Mouse (Mus musculus): ENCODE measurements around the gene Rab43.
"Not testable (repeated sequence)": the region's sequence is repeated elsewhere in the genome, so short reads cannot be mapped to it uniquely, and the experiment has no call there.

Gene Rab43

GRCm38 (mm10) chr6:87780546-87781301, 31.2 kb downstream of the Rab43 start:
- DNase-seq: no peak

DNA sequence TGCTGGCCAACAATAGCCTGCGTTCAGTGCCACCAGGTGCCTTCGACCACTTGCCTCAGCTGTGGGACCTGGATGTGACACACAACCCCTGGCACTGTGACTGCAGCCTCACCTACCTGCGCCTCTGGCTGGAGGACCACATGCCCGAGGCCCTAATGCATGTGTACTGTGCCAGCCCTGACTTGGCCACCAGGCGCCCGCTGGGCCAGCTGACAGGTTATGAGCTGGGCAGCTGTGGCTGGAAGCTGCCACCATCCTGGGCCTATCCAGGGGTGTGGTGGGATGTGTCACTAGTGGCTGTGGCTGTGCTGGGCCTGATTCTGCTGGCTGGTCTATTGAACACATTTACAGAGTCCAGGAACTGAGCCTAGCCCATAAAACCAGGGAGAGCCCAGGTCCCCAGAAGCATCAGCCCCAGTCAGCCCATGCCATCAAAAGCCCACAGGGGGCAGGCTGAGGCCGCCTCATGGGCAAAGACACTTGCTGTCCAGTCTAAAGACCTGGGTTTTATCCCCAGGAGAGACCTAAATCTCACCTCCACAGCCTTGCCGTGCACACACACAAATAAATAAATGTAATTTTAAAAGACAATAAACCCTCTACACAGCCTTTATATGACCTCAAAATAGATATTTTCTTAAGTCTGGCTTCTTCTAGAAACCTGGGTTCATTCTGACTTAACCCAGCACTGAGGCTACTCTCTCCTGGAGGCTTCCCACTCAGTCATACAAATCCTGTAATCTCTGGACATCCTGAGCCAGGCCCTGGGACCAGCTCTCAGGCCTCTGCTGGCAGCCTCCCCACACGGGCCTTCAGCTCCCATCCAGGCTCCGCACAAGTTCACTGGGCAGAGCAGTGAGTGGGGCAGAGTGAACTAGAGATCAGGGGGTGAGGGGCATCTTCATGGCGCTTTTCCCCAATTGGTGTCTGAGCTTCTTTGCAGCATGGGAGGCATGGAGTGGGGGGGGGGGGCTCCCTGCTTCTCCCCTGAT, 32.5 kb downstream of the Rab43 start:
- peak; percentile 23 for DNase-seq

- DNase-seq: no peak
Observed at GRCm38 (mm10) chr6:87778294-87779173, 33.4 kb downstream of the Rab43 start.

GRCm38 (mm10) chr6:87777842-87778241, 34.1 kb downstream of the Rab43 start, which contains the start of gene Gp9:
Gene Gp9, plus strand, starts transcription at chr6:87778072.
- DNase-seq: no peak

- no peak for DNase-seq
Observed at GRCm38 (mm10) chr6:87776663-87777062, 35.3 kb downstream of the Rab43 start.

DNA sequence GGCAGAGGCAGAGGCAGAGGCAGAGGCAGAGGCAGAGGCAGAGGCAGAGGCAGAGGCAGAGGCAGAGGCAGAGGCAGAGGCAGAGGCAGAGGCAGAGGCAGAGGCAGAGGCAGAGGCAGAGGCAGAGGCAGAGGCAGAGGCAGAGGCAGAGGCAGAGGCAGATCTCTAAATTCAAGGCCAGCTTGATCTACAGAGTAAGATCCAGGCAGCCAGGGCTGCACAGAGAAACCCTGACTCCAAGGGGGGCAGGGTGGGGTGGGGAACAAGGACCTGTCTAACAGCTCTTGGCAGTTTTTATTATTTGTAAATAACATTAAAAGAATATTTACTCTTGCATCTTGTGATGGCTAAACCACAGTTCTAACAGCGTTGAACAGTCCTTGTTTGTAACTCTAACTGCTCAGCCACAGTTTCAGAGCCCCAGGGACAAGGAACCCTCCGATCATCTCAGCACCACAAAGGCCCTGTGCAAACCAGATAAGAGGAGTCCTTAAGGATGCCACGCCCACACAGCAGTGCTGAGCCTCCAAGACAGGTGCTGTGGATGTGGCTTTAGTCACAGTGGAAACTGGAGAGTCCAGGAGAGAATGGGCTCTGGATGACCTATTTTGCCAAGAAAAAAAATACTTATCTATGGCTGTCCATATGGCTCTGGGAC, 36.2 kb downstream of the Rab43 start:
- DNase-seq: no peak

DNA sequence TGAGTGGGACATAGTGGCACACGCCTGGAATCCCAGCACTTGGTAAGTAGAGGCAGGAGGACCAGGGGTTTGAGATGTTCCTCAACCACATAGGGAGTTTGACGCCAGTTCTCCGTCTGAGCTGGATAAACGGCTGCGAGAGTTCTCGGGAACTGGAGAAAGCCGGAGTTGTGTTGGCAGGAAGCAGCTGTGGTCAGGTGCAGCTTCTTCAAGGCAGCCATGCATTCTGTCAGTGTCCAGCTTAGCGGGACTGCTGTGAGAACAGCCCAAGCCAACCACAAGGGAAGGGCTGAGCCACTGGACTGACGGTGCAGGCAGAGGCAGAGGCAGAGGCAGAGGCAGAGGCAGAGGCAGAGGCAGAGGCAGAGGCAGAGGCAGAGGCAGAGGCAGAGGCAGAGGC, 37.1 kb downstream of the Rab43 start:
- no peak for DNase-seq

DNA sequence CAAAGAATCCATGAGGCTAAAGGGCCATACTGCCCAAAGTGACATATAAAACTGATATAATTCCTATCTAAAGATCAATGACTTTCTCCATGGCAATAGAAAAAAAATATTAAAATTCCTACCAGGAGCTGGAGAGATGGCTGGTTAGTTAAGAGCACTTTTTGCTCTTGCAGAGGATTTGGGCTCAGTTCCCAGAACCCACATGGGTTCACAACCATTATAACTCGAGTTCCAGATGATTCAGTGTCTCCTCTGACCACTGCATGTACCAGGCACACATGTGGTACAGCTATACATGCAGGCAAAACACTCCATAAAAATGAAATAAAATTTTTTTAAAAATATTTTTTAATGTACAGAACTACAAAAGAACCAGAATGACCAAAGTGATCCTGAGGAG, 37.5 kb downstream of the Rab43 start:
- no peak for DNase-seq

DNA sequence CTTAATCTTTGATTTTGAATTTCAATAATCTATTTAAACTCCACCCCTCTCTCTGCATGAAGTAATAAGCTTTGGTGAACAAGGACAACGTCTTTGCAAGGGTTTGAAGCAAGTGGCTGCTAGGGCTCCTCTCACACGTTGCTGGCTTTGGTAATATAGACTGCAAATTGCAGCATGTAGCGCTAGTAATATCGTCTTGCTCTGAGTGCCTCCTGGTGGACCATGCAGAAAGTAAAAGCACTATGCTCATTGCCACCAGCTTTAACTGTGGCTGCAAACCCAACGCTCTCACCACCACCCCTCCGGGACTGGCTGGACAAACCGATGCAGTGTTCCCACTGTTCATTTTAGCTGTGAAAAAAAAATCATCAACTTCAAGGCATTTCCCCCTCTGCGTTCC, 41.3 kb downstream of the Rab43 start:
- no peak for DNase-seq

DNA sequence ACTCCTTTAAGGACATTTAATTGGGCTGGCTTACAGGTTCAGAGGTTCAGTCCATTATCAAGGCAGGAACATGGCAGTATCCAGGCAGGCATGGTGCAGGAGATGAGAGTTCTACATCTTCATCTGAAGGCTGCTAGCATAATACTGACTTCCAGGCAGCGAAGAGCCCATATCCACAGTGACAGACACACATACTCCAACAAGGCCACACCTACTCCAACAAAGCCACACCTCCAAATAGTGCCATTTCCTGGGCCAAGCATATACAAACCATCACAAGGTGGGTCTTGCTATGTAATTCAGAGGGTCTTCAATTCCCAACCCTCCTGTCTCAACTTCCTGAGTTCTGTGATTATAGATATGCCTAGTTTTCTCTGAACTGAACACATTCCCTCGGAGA, 47.7 kb downstream of the Rab43 start:
- not testable (repeated sequence) for DNase-seq

DNA sequence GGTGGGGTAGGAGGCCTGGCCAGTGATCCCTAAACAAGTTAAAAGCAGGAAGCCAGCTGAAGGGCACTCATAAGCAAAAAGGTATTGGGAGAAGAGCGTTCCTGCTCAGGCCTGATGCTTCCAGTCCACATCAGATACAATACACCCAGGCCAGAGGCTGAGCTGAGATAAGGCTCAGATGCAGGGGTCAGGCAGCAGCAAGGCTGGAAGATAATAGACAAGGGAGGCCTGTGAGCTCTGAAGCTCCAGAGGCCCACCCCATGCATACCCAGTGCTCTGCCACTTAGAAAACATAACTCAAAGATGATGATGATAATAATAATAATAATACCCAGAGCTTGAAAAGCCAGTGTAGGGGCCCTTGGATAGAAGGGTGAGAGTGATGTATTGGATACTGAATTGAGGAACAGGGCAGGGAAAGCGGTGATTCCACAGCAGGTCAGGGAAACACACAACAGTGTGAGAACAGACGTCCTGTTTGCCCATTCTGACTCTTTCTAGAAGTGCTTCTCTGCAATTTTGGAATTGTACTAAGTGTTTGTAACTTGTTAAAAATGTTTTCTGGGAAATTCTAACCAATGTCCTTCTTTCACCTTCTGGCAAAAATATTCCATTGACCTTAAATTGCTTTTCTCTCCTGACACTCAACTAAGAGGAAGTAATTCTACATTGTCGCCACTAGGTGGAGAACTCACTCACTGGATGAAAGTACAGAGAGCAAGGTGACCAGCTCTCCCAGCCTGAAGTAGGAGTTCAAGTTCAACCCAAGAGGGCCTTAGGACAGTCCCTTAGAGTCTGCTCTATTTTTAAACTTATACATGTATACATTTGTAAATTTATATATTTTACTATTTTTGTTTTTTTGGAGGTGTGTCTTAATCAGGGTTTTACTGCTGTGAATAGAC, 48.3 kb downstream of the Rab43 start:
- DNase-seq: peak; percentile 69

DNA sequence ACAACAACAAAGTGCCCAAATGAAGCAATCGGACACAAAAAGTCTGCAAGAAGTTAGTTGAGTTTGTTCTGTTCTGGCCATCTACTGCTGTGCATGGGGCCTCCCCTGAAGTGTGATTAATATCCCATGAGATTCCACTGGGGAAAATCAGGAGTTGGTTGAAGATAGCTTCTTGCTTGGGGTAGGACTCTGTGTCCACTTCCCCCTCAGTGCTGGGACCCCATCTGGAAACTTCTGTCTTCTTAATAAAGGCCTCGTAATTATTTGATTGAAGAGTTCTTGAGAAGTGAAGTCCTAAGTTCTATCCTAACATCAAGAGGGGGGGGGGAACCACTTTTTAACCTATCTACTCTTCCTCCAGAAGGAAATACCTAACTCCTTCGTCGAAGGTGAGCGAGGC, 49.8 kb downstream of the Rab43 start:
- DNase-seq: no peak

- DNase-seq: no peak
Observed at GRCm38 (mm10) chr6:87759850-87760249, 52.1 kb downstream of the Rab43 start.

DNA sequence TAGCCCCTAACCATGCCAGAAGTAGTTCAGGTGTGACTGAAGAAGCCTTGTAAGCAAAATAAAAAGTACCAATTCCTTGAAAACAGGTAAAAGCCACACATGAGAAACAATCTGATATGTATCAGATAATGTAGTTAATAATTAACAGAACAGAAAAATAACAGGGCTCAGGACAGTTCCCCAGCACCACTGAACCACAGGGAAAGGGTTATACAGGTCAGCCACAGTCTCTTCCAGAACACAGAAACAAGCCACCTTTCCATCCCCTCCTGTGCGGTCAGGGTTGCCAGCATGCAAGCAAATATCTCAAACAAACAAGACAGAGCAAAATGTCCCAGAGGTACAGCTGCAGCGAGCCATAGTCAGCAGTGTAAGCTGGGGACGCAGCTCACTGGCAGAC, 52.6 kb downstream of the Rab43 start:
- no peak for DNase-seq

DNA sequence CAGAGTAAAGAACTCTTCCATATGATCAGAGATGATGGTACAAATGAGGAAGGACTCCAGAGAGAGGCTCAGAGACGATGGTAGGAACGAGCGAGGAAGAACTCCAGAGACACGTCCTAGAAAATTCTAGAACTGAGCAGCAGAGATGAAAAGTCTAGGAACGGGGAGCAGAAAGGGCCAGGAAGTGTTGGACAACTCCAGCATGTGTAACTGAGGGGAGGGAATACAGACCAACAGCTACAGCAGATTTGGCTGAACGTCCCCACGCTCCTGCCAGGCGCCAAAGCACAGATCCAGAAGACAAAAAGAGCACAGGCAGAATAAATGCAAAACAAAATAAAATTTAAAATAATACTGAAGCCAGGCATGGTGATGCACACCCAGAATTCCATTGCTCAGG, 55.1 kb downstream of the Rab43 start:
- DNase-seq: no peak

DNA sequence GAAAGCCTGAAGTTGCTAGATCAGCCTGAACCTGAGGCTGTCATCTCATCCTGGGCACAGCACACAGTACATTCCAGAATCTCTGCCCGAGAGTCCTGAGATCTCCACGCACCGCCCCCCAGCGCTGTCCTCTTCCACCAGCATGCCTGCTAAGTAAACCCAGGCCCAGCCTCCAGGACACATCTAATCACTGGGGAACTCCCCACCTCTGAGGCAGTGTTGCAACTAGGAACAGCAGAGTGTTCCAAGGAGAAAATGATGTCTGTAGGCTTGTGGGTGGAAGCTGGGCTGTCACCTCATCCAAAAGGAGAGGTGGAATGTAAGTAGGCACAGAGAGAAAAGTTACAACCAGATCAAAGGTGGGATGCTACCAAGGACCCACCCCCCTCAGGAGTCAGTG, 56.8 kb downstream of the Rab43 start:
- no peak for DNase-seq

DNA sequence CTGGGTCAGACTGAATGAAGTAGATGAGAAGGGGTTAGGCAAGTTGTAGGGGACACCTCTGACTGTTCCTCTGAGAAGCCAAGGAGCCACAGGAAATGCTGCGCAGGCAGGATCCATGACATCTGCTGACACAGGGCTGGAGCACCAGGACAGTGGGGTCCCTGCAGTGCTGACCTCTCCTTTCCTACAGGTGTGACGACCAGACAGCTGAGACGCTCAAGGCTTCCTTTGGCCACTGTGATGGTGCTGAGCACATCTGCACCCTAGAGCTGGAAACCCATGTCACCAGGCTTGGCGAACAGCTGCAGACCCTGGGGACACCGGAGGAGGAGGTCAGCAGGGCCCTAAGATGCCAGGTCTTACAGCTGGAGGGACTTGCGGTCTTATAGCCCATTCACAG, 60.4 kb downstream of the Rab43 start:
- DNase-seq: no peak

DNA sequence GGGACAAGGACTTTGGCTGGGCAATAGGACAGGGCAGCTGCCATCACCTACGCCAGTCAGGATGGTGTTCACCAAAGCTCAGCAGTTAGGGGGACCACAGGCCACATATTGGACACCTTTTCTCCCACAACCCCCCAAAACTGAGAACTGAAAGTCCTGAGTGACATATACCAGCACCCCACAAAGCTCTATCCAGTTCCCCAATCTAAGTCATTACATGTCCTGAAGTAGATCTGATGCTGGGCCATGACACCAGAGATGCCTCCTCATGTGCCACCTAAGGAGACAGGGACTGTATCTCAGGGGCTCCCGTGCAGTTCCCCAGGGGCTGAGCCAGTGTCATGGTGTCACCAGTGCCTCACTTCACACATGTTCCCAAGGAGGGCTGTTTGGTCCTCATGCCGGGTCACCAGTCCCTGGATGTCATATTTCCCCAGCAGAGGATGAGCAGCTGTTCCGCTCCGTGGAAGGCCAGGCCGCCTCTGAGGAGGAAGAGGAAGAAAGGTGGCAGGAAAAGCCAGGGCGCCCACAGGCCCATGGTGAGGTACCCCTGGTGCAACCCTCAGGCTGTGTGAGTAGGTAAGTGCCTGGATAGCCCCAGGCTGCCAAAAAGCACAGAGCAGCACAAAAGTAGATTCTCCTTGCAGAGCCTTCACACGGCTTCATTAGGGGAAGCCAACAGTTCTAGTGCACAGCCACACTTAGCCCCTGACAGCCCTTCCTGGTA, 61.6 kb downstream of the Rab43 start:
- DNase-seq: no peak

DNA sequence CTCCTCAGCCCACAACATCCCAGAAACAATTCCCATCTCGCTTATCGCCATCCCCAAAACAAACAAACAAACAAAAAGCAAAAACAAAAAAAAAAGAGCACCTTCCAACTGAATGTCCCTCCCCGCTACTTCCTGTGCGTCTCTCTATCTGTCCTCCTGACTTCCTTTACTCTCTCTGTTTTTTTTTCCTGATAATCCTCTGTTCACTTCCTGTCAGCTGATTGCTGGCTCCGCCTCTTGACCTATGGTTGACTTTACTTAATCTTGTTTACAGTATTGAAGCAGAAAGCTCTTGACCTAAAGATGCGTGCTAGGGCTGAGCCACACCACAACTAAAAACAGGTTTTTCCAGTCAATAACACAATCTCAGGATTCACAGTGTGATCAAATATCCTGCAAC, 63.4 kb downstream of the Rab43 start:
- DNase-seq: no peak

GRCm38 (mm10) chr6:87748078-87748477, 63.9 kb downstream of the Rab43 start:
- DNase-seq: no peak

DNA sequence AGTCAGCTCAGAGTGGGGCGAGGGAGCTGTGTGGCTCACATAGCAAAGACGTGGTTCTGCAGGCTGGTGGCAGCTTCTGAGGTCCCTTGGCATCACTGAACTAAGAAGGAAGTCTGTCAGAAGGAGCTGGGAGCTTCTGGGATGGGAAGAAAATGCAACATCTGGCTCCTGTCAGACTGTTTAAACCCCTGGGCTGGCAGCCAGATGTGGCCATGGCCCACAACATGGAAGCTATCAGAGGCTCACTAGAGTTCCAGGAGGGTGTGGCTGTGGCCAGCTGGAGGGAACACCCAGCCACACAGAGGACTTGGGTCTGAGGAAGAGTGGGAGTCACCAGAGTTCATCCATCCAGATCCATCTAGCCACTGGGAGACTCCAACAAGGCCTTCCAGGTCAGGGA, 65.1 kb downstream of the Rab43 start:
- DNase-seq: no peak
